Mouse (Mus musculus): ENCODE measurements around the gene Olfr600.
"Not testable (repeated sequence)": the region's sequence is repeated elsewhere in the genome, so short reads cannot be mapped to it uniquely, and the experiment has no call there.

Gene Olfr600

DNA sequence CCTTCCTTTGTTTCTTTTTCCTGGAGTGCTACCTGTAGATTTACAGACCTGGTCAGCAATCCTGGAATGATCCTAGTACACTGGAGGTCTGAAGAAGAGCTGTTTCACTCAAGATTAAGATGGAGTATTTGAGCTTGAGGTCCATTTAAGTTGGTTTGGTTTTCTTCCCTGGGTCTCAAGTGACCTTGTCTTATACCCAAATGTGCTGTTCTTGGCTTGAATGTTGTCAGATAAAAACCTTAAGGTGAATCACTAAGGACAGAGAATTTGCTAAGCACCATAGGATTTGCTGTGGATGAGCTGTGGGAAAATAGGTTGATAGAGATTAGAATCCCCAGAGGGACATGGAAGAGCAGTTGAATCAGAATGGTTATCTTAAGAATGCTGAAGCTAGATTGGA is at the start of gene Olfr600:
Gene Olfr600, minus strand, starts transcription at position 101 of the 400 bp plus-strand sequence.
- no peak for DNase-seq (ENCODE audit: low read depth)

- DNase-seq (ENCODE audit: low read depth), result no peak
Observed at GRCm38 (mm10) chr7:103398981-103399380, 49.5 kb upstream of the Olfr600 start.

GRCm38 (mm10) chr7:103397758-103398157 is 48.3 kb upstream of the Olfr600 start:
- DNase-seq (ENCODE audit: low read depth), result no peak

DNA sequence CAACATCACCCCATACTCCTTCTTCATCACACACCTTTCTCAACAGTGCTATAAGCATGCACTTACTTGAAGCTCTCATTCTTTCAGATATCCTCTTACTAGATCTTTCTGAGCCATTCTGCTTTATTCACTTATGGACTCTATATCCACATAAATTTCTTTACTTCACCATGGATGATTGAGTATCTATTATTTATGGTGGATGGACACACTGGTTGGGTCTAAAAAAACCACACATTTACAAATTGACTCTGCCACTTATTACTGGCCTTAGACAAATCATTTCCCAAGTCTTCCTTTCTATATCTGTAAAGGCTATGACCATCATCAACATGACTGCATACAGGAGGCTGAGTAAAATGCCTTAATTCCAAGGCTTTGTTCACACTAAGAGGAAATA is 36.6 kb upstream of the Olfr600 start, which contains the start of gene Olfr603:
Gene Olfr603, minus strand, starts transcription at position 101 of the 400 bp plus-strand sequence.
- DNase-seq (ENCODE audit: low read depth), result no peak

GRCm38 (mm10) chr7:103362555-103362954 is 13.1 kb upstream of the Olfr600 start, which contains the start of gene Olfr601:
Olfr601 (minus strand) TSS chr7:103362655.
- no peak for DNase-seq (ENCODE audit: low read depth)

DNA sequence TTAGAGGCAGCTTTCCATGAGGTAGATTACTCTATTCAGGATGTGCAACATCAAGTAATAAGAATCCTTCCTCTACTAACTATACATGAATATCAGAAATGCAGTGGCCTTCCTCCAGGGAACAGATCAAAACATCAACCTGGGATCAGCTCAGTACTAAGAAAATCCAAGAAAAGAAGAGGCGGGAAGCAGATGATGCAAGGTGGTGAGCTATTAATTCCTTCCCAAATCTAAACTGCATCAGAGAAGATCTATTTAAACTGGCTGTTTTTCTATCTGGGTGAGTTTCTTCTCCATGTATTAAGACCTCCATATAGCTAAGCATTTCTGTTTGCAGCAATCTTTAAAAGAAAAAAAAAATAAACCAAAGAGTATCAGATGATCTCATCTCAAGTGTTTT is 13.9 kb downstream of the Olfr600 start, which contains the start of gene Olfr599:
Gene Olfr599, plus strand, starts transcription at position 301 of the 400 bp plus-strand sequence.
- DNase-seq (ENCODE audit: low read depth), result no peak

DNA sequence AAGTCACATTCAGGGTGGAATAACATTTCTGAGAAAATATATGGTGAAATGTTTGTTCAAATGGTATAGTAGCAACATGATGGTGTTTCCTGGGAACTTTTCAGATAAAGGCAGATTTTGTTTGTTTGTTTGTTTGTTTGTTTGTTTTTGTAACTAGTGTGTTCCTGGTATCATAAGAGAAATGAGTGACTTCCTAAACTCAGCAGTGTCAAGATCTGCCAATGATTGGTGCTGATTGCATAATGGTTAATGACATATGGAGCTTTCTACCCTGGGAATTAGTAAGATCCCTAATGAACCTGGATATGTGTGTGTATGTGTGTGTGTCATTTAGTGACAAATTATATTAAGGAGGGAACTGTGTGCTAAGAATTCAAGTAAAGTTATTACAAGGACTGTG is 26.2 kb downstream of the Olfr600 start, which contains the start of gene Olfr598:
Gene Olfr598, plus strand, starts transcription at position 301 of the 400 bp plus-strand sequence.
- no peak for DNase-seq (ENCODE audit: low read depth)

- not testable (repeated sequence) for DNase-seq (ENCODE audit: low read depth)
Observed at GRCm38 (mm10) chr7:103316015-103316414, 33.5 kb downstream of the Olfr600 start, which contains the start of gene Olfr597. Olfr597 (plus strand) TSS chr7:103316315.

DNA sequence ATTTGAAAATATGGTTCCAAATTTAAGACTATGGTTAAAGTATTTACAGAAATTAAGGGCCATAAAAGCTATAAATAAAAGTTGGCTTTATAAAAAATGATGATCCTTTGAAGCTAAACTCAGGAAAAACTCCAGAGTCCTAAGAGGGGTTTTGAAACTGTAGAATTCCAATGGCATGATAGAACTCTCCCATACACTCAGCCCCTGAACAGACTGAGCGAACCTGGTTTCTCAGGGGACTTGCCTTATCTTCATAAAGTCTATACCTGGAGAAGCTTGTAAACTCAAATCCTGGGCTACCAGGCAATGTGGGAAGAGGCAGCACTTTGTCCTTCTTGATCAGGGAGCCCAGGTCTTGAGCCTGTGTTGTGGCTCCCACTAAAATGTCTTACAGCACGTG is 44.1 kb downstream of the Olfr600 start, which contains the start of gene Olfr596:
Gene Olfr596, plus strand, starts transcription at position 301 of the 400 bp plus-strand sequence.
- not testable (repeated sequence) for DNase-seq (ENCODE audit: low read depth)
